11 mouse cellular contexts compared by ENCODE assay signal in the genomic region with DNA sequence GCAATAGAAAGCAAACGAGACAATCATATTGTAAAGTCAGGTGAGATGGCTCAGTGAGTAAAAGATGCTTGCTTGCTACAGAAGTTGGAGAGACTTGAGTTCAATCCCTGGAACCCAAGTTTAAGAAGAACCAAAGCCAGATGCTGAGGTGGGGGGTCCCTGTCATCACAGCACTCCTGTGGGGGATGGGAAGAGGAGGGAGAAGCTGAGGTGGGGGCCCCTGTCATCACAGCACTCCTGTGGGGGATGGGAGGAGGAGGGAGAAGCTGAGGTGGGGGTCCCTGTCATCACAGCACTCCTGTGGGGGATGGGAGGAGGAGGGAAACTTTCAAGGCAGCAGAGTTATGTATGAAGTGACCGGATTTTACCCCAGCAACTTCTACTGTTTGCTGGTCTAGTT. TPM values are rescaled to one million over a fixed set of nuclear protein-coding genes. Genes with fewer than 3 reads are reported as not detected.
DNase-seq lines count a peak whose midpoint lies in the region; ATAC-seq and TF ChIP-seq lines count a peak whose summit lies in the region.
"Had no signal": no experiment of that assay in that cellular context is flagged by ENCODE, and none has a peak within 500 bp of the region (broad histone marks: within the 10 kb centered on the region; RNA-seq: fewer than 3 reads in every experiment).

No protein-coding gene starts in this region.

- H3K27me3 ChIP-seq in hindbrain, embryonic 11.5 days (ENCODE audit: control insufficient read depth, insufficient read depth, low read length) = no peaks in the 10 kb centered on the region
- no peaks in the 10 kb centered on the region for H3K27me3 ChIP-seq in hindbrain, embryonic 10.5 days (ENCODE audit: insufficient read depth, poor library complexity, severe bottlenecking)
- no peaks in the 10 kb centered on the region for H3K27me3 ChIP-seq in embryonic facial prominence, embryonic 13.5 days
- no peaks in the 10 kb centered on the region for H3K27me3 ChIP-seq in midbrain, embryonic 13.5 days
- no peaks in the 10 kb centered on the region for H3K27me3 ChIP-seq in thymus, adult 2 months (ENCODE audit: control insufficient read depth, insufficient read depth, low read length)

- WGBS in hindbrain, embryonic 11.5 days = 62% methylated on average over 2 of the region's 2 CpGs
- 53% methylated on average over 2 of the region's 2 CpGs for WGBS in hindbrain, embryonic 10.5 days
- 46% methylated on average over 2 of the region's 2 CpGs for WGBS in embryonic facial prominence, embryonic 13.5 days
- 62% methylated on average over 2 of the region's 2 CpGs for WGBS in midbrain, embryonic 13.5 days
- 63% methylated on average over 2 of the region's 2 CpGs for WGBS in thymus, adult 2 months

- 0 out of 2 replicates have a peak, but pooled peaks cover 3% of the 10 kb centered on the region for H3K4me1 ChIP-seq in hindbrain, embryonic 11.5 days (replicated peaks; ENCODE audit: control insufficient read depth, insufficient read depth, low read length)
- H3K4me1 ChIP-seq in hindbrain, embryonic 10.5 days (replicated peaks) = peaks cover 14% of the 10 kb centered on the region
- H3K4me1 ChIP-seq in embryonic facial prominence, embryonic 13.5 days = peaks cover 12% of the 10 kb centered on the region
- H3K4me1 ChIP-seq in midbrain, embryonic 13.5 days (replicated peaks) = peaks cover 16% of the 10 kb centered on the region
- H3K4me1 ChIP-seq in thymus, adult 2 months (replicated peaks; ENCODE audit: control insufficient read depth, insufficient read depth, low read length) = no peaks in the 10 kb centered on the region

- TF ChIP-seq CTCF in thymus, adult 2 months (IDR thresholded peaks at IDR 0.05; ENCODE audit: borderline replicate concordance, control insufficient read depth, extremely low read depth, insufficient read depth, low read length, poor library complexity) = no peak

- H3K9me3 ChIP-seq in hindbrain, embryonic 11.5 days (ENCODE audit: control insufficient read depth, low read length) = no peaks in the 10 kb centered on the region
- no peaks in the 10 kb centered on the region for H3K9me3 ChIP-seq in hindbrain, embryonic 10.5 days
- H3K9me3 ChIP-seq in embryonic facial prominence, embryonic 13.5 days = no peaks in the 10 kb centered on the region
- H3K9me3 ChIP-seq in midbrain, embryonic 13.5 days = no peaks in the 10 kb centered on the region
- H3K9me3 ChIP-seq: liver, embryonic 12.5 days had no signal

- H3K36me3 ChIP-seq in hindbrain, embryonic 11.5 days (ENCODE audit: control insufficient read depth, insufficient read depth, low read length) = no peaks in the 10 kb centered on the region
- no peaks in the 10 kb centered on the region for H3K36me3 ChIP-seq in hindbrain, embryonic 10.5 days
- no peaks in the 10 kb centered on the region for H3K36me3 ChIP-seq in embryonic facial prominence, embryonic 13.5 days
- H3K36me3 ChIP-seq in midbrain, embryonic 13.5 days = no peaks in the 10 kb centered on the region
- no peaks in the 10 kb centered on the region for H3K36me3 ChIP-seq in thymus, adult 2 months (ENCODE audit: control insufficient read depth, insufficient read depth, low read length)
- H3K36me3 ChIP-seq: liver, embryonic 12.5 days had no signal

- H3K9ac ChIP-seq in hindbrain, embryonic 11.5 days (ENCODE audit: low read depth, low read length) = no peak overlapping the region
- H3K9ac ChIP-seq in embryonic facial prominence, embryonic 13.5 days = 0 out of 2 replicates have a peak overlapping the region, but pooled peaks have one; percentile 67
- H3K9ac ChIP-seq in midbrain, embryonic 13.5 days (replicated peaks) = peak overlapping the region; percentile 69
- H3K9ac ChIP-seq: liver, embryonic 12.5 days had no signal

- no peak overlapping the region for H3K27ac ChIP-seq in hindbrain, embryonic 11.5 days (ENCODE audit: low read depth, low read length)
- H3K27ac ChIP-seq in hindbrain, embryonic 10.5 days = no peak overlapping the region
- no peak overlapping the region for H3K27ac ChIP-seq in embryonic facial prominence, embryonic 13.5 days
- H3K27ac ChIP-seq in midbrain, embryonic 13.5 days = peak overlapping the region; percentile 86
- H3K27ac ChIP-seq in thymus, adult 2 months (ENCODE audit: control insufficient read depth, insufficient read depth, low read length) = no peak overlapping the region
- H3K27ac ChIP-seq: liver, embryonic 12.5 days had no signal

- DNase-seq in cerebellum, adult 9-10 months = peak; percentile 66
- no peak for DNase-seq in cerebellum, adult 8-10 months
- DNase-seq in hindbrain, embryonic 11.5 days (ENCODE audit: low spot score) = peak; percentile 10
- DNase-seq in hindbrain, embryonic 10.5 days (ENCODE audit: low spot score) = no peak
- no peak for DNase-seq in thymus, adult 2 months
- DNase-seq in urinary bladder, postnatal 4 days (ENCODE audit: low spot score in 2 of 2) = no peak
- DNase-seq: adrenal gland, postnatal 25 days; kidney, adult 18-20 months had no signal

- H3K4me3 ChIP-seq in hindbrain, embryonic 11.5 days (ENCODE audit: low read depth, low read length) = no peak overlapping the region
- H3K4me3 ChIP-seq in hindbrain, embryonic 10.5 days = no peak overlapping the region
- H3K4me3 ChIP-seq in embryonic facial prominence, embryonic 13.5 days = no peak overlapping the region
- H3K4me3 ChIP-seq in midbrain, embryonic 13.5 days (replicated peaks) = peak overlapping the region; percentile 40
- H3K4me3 ChIP-seq in thymus, adult 2 months (ENCODE audit: control insufficient read depth, insufficient read depth, low read length) = no peak overlapping the region

- no peak for ATAC-seq in hindbrain, embryonic 11.5 days (ENCODE audit: low FRiP score)
- no peak for ATAC-seq in embryonic facial prominence, embryonic 13.5 days (ENCODE audit: insufficient number of reproducible peaks, insufficient read depth, low FRiP score, low TSS enrichment, low read depth)
- ATAC-seq in midbrain, embryonic 13.5 days = no peak
- ATAC-seq: liver, embryonic 12.5 days had no signal

- H3K4me2 ChIP-seq in hindbrain, embryonic 11.5 days (replicated peaks; ENCODE audit: low read depth, low read length) = no peak overlapping the region
- H3K4me2 ChIP-seq in embryonic facial prominence, embryonic 13.5 days = peak overlapping the region; percentile 61; the same call in 1 of the 2 replicates
- peak overlapping the region; percentile 63 for H3K4me2 ChIP-seq in midbrain, embryonic 13.5 days (replicated peaks)

- no peak for TF ChIP-seq POLR2A in thymus, adult 2 months (IDR thresholded peaks at IDR 0.05; ENCODE audit: control insufficient read depth, extremely low read depth, insufficient read depth, low read length, poor library complexity)

RNA-seq across cellular contexts. Expression of gene Dync1li1, which starts 15.0 kb away (rescaled TPM):
- polyA plus RNA-seq in hindbrain, embryonic 11.5 days (2014; fragmentation: Nextera tagmentation; extraction: Ambion mirVana) = 111 and 129 TPM in 2 replicates
- polyA plus RNA-seq in hindbrain, embryonic 10.5 days (2016; fragmentation: Nextera tagmentation; extraction: Ambion mirVana) = 99.8 and 122 TPM in 2 replicates
- polyA plus RNA-seq in embryonic facial prominence, embryonic 13.5 days (2015; fragmentation: Nextera tagmentation; extraction: Ambion mirVana) = 68.3 and 68.5 TPM in 2 replicates
- 149 and 150 TPM in 2 replicates for polyA plus RNA-seq in midbrain, embryonic 13.5 days (2015; fragmentation: Nextera tagmentation; extraction: Ambion mirVana)
- polyA plus RNA-seq in thymus, adult 2 months (2012; rRNA removed) = 20.8 and 23.5 TPM in 2 replicates

RNA-seq across cellular contexts. Expression of gene Cnot10, which starts 33.6 kb away (rescaled TPM):
- 60.7 and 64.2 TPM in 2 replicates for polyA plus RNA-seq in hindbrain, embryonic 11.5 days (2014; fragmentation: Nextera tagmentation; extraction: Ambion mirVana)
- 67.4 and 68.7 TPM in 2 replicates for polyA plus RNA-seq in hindbrain, embryonic 10.5 days (2016; fragmentation: Nextera tagmentation; extraction: Ambion mirVana)
- polyA plus RNA-seq in embryonic facial prominence, embryonic 13.5 days (2015; fragmentation: Nextera tagmentation; extraction: Ambion mirVana) = 77.0 and 83.5 TPM in 2 replicates
- polyA plus RNA-seq in midbrain, embryonic 13.5 days (2015; fragmentation: Nextera tagmentation; extraction: Ambion mirVana) = 59.5 and 63.4 TPM in 2 replicates
- 42.6 and 45.2 TPM in 2 replicates for polyA plus RNA-seq in thymus, adult 2 months (2012; rRNA removed)

RNA-seq across cellular contexts. Expression of gene Cmtm6, which starts 57.3 kb away (rescaled TPM):
- 22.7 and 26.6 TPM in 2 replicates for polyA plus RNA-seq in hindbrain, embryonic 11.5 days (2014; fragmentation: Nextera tagmentation; extraction: Ambion mirVana)
- 23.8 and 30.0 TPM in 2 replicates for polyA plus RNA-seq in hindbrain, embryonic 10.5 days (2016; fragmentation: Nextera tagmentation; extraction: Ambion mirVana)
- polyA plus RNA-seq in embryonic facial prominence, embryonic 13.5 days (2015; fragmentation: Nextera tagmentation; extraction: Ambion mirVana) = 32.6 and 38.3 TPM in 2 replicates
- 19.0 TPM in 2 replicates for polyA plus RNA-seq in midbrain, embryonic 13.5 days (2015; fragmentation: Nextera tagmentation; extraction: Ambion mirVana)
- polyA plus RNA-seq in thymus, adult 2 months (2012; rRNA removed) = 72.4 and 76.2 TPM in 2 replicates

Comparison
In these comparisons a context has a peak if more than half of its experiments do, and no peak if none do; other contexts are left out.
1. DNase-seq: peak in cerebellum, adult 9-10 months (single experiment) and hindbrain, embryonic 11.5 days (single experiment); none in cerebellum, adult 8-10 months (single experiment), hindbrain, embryonic 10.5 days (single experiment), thymus, adult 2 months (single experiment) and urinary bladder, postnatal 4 days (0 of 2).